Mouse (Mus musculus) E14TG2a.4 (cell line): ENCODE measurements around the gene Ovol2.

Source experiments
- CTCF ChIP-seq: conservative IDR thresholded peaks from 2 replicates; pipeline ENCODE4 v1.5.1; 2014; ENCODE audit warnings: low read length
- NANOG ChIP-seq: IDR thresholded peaks from 2 replicates; pipeline ENCODE4 v1.6.1; 2014; ENCODE audit warnings: borderline replicate concordance, low read length, mixed read lengths
- POU5F1 ChIP-seq: IDR thresholded peaks from 2 replicates; pipeline ENCODE4 v1.6.1; 2014; ENCODE audit warnings: low read length, borderline replicate concordance

GRCm38 (mm10) chr2:144381293-144381692, 49.3 kb upstream of the Ovol2 start:
- no peak for TF ChIP-seq CTCF
- TF ChIP-seq POU5F1, result no peak
- TF ChIP-seq NANOG, result no peak
